Mouse (Mus musculus) urinary bladder, postnatal 14 days (tissue): ENCODE data around the gene Clint1.

Experiments
- DNase-seq: peaks from one replicate; pipeline ENCODE4 v3.0.0; 2021; ENCODE audit warnings: low spot score

Gene Clint1

GRCm38 (mm10) chr11:45884029-45884428, 32.2 kb downstream of the Clint1 start:
- DNase-seq, result no peak

GRCm38 (mm10) chr11:45885606-45886230, 33.9 kb downstream of the Clint1 start:
- DNase-seq, result no peak

GRCm38 (mm10) chr11:45886596-45886995, 34.7 kb downstream of the Clint1 start:
- no peak for DNase-seq

GRCm38 (mm10) chr11:45888471-45889030, 36.7 kb downstream of the Clint1 start:
- no peak for DNase-seq

GRCm38 (mm10) chr11:45889981-45890380, 38.1 kb downstream of the Clint1 start:
- no peak for DNase-seq

DNA sequence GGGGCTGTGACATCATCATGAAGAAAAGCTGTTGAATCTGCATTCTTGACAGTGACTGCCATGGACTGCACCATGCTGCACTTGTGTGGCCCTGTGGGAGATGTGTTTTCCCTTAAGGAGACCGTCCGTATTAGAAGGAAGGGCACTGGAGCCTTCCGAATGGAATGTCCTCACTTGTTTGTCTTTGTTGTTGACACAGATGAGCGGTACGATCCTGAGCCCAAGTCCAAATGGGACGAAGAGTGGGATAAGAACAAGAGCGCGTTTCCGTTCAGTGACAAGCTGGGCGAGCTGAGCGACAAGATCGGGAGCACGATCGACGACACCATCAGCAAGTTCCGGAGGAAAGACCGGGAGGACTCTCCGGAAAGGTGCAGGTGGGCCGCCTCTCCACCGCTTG, 38.6 kb downstream of the Clint1 start:
- DNase-seq, result no peak

GRCm38 (mm10) chr11:45892861-45893360, 41.1 kb downstream of the Clint1 start:
- no peak for DNase-seq

GRCm38 (mm10) chr11:45897392-45897791, 45.5 kb downstream of the Clint1 start:
- no peak for DNase-seq

GRCm38 (mm10) chr11:45900233-45901015, 48.6 kb downstream of the Clint1 start:
- no peak for DNase-seq

DNA sequence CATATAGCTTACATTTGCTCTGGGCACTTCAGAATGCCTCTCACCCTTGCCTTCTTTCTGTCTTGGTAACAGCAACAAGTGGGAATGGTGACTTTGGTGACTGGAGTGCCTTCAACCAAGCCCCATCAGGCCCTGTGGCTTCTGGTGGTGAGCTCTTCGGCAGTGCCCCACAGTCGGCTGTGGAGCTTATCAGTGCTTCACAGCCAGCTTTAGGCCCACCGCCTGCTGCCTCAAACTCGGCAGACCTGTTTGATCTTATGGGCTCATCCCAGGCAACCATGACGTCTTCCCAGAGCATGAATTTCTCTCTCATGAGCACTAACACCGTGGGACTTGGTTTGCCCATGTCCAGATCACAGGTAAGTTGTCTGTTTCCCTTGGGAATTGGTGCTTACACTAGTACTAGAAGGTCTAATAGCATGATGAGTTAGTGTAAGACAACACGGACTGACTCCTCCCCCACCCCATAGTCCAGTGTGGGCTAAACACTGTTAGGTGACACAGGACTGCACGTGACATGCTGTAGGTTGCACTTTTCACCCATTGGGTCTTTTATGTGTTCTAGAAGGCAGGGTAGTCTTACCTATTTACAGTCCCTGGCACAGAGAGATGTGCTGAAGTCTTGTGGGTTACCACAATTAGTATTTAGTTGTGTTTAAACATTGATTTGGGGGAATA, 54.4 kb downstream of the Clint1 start:
- DNase-seq, result no peak

DNA sequence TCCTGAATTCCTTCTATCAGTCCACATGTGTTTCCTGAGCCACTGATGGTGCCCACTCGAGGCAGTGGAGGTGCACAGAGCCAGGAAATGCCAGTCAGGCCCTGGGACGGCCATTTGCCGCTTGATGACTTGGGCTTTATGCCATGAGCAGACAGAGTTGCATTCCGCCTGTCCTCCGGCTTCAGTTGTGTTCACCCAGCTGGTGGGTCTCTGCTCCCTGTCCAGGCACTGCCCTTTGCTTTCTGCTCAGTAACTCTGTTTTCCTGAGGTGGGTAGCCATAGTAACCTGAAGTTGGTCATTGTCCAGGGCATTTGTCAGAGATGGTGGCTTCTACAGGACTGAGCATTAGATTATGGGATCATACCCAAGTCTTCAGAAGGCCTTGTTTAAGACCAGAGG, 55.5 kb downstream of the Clint1 start:
- DNase-seq, result no peak

GRCm38 (mm10) chr11:45908070-45908469, 56.2 kb downstream of the Clint1 start:
- DNase-seq, result no peak

GRCm38 (mm10) chr11:45908894-45909293, 57.0 kb downstream of the Clint1 start:
- DNase-seq, result no peak

GRCm38 (mm10) chr11:45910701-45911100, 58.9 kb downstream of the Clint1 start:
- DNase-seq, result no peak

GRCm38 (mm10) chr11:45916196-45916595, 64.3 kb downstream of the Clint1 start:
- DNase-seq, result no peak

DNA sequence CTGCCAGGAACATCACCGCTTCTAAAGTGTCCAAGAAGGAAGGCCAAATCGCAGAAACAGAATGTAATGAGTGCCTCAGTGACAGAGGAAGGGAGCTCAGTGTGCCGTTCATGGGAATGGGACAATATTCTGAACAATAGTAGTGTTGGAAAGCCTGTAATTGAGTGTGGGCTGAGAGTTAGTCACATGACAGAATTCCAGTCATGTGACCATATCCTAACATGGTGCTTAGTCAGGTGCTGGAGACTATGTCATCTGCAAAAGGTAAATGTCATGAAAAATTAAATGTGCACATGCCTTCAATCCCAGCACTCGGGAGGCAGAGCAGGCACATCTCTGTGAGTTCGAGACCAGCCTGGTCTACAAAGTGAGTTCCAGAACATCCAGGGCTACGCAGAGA, 66.2 kb downstream of the Clint1 start:
- no peak for DNase-seq

DNA sequence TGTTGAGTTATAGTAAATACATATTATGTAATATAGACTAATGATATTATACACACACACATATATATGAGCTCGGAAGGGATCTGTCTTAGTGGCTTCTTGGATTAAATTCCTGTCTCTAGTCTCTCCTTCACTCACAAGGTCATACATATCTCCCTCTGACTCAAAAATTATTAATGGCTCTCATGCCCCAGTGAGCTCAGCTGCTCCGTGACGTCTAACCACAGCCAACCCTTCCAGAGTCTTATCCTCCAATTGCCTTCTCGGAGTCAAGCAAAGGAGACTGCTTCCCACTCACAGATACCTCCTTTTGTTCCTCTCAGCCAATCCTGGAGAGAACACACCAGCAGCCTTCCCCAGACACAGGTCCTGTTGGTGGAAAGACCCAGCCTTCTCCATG, 67.0 kb downstream of the Clint1 start:
- DNase-seq, result no peak

- DNase-seq, result no peak
Measured at GRCm38 (mm10) chr11:45921026-45921425, 69.2 kb downstream of the Clint1 start.

DNA sequence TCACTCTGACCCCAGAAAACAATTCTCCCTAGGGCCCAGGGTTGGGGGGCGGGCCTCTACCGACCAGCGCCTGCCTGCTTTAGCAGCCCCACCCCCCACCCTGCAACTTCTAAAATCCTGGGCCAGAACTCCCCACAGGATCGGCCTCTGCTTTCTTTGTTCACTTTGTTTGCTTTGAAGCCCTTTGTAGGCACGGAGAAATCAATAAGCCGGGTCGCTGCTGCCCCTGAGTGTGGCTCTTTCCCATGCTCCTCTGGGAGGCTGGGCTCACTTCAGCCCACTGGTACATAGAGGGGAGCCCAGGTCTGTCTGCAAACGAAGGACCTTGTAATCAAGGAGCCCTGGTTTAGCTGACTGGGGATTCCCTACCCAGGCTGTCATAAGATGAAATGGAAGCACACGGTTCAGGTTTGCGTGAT, 69.6 kb downstream of the Clint1 start:
- no peak for DNase-seq

- no peak for DNase-seq
Measured at GRCm38 (mm10) chr11:45925436-45925835, 73.6 kb downstream of the Clint1 start.

- peak; percentile 73 for DNase-seq
Measured at GRCm38 (mm10) chr11:45926640-45927082, 74.8 kb downstream of the Clint1 start.

DNA sequence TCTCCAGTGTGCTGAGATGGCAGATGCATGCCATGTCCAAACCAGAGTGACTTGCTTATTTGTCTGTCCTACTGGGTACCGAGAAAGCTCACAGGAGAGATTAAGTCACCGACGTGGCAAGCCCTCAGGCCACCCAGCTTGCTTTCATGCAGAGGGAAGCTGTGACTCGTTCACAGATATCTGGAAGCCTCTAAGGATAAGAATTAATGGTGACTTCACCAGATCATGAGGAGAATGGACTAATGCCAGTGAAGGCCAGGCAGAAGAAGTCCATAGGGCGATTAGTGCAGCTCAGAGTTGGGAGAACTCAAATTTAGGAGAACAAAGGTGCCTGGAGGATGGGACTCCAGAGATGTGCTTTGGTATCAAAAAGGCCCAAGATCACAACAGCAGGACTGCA, 75.6 kb downstream of the Clint1 start:
- no peak for DNase-seq

DNA sequence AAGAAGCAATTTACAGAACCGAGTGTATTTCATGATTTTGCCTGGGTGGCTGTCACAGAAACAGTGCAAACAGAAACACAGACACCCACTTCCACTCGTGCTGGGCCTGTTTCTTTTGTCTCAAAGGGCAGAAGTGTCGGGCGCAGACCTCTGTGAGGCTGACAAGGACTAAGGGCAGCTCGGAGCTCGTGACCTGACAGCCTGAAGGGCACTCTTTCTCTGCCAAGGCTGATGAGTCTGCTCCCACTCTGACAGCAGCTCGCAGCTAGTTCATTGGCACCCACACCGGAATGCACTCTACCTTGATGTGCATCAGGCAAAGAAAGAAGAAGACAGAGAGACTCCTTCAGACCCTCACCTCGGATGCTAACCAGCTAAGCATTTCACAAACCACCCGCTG, 77.7 kb downstream of the Clint1 start:
- no peak for DNase-seq
